10 mouse cellular contexts compared by ENCODE assay signal in genomic region chr9:78259688-78260087, GRCm38 (mm10). TPM values are rescaled to one million over a fixed set of nuclear protein-coding genes. Genes with fewer than 3 reads are reported as not detected.
DNase-seq lines count a peak whose midpoint lies in the region; ATAC-seq and TF ChIP-seq lines count a peak whose summit lies in the region.
"Not testable (repeated sequence)": the region's sequence is repeated elsewhere in the genome, so short reads cannot be mapped to it uniquely, and the experiment has no call there.
"Had no signal": no experiment of that assay in that cellular context is flagged by ENCODE, and none has a peak within 500 bp of the region (broad histone marks: within the 10 kb centered on the region; RNA-seq: fewer than 3 reads in every experiment).

No protein-coding gene starts in this region.

- not testable (repeated sequence) for H3K4me3 ChIP-seq in forebrain, postnatal 0 days (ENCODE audit: low read depth, low read length); hindbrain, embryonic 15.5 days; stomach, embryonic 14.5 days (ENCODE audit: low read depth, low read length)

- H3K27ac ChIP-seq in forebrain, postnatal 0 days (ENCODE audit: low read depth, low read length); hindbrain, embryonic 15.5 days (replicated peaks); stomach, embryonic 14.5 days (ENCODE audit: low read length): not testable (repeated sequence)

- H3K9ac ChIP-seq in forebrain, postnatal 0 days; hindbrain, embryonic 15.5 days; stomach, embryonic 14.5 days (replicated peaks; ENCODE audit: low read depth, low read length): not testable (repeated sequence)

- WGBS in forebrain, postnatal 0 days: 0% methylated on average over 1 of the region's 6 CpGs
- 0% methylated on average over 1 of the region's 6 CpGs for WGBS in hindbrain, embryonic 15.5 days
- WGBS in stomach, embryonic 14.5 days: 0% methylated on average over 1 of the region's 6 CpGs

- H3K36me3 ChIP-seq in forebrain, postnatal 0 days (ENCODE audit: insufficient read depth); hindbrain, embryonic 15.5 days; stomach, embryonic 14.5 days (ENCODE audit: control insufficient read depth, insufficient read depth, low read length): not testable (repeated sequence)

- not testable (repeated sequence) for H3K9me3 ChIP-seq in forebrain, postnatal 0 days (ENCODE audit: low read length); hindbrain, embryonic 15.5 days; stomach, embryonic 14.5 days (ENCODE audit: control insufficient read depth, low read depth, low read length)

- H3K27me3 ChIP-seq in forebrain, postnatal 0 days (ENCODE audit: insufficient read depth, low read length); hindbrain, embryonic 15.5 days; stomach, embryonic 14.5 days (ENCODE audit: control insufficient read depth, insufficient read depth, low read length): not testable (repeated sequence)

- DNase-seq in cerebellum, adult 11 months: peak; percentile 9
- not testable (repeated sequence) for DNase-seq in forebrain, postnatal 0 days
- peak; percentile 69 to 71 for DNase-seq in kidney, postnatal 4 days
- DNase-seq in lung, adult 18-20 months: peak; percentile 59 to 68

- ATAC-seq in forebrain, postnatal 0 days: peak; percentile 45; the same call in 1 of the 2 replicates
- peak; percentile 75; the same call in 1 of the 2 replicates for ATAC-seq in hindbrain, embryonic 15.5 days (ENCODE audit: low FRiP score, low read depth)
- ATAC-seq in monocyte, adult 5-6 weeks (replicated peaks; ENCODE audit: insufficient number of reproducible peaks, low FRiP score, low TSS enrichment, poor library complexity, severe bottlenecking): peak; percentile 63; the same call in 1 of the 2 replicates
- ATAC-seq in stomach, embryonic 14.5 days (ENCODE audit: insufficient number of reproducible peaks, insufficient read depth, low FRiP score, low read depth): 0 out of 2 replicates have a peak, but pooled peaks have one; percentile 43

- not testable (repeated sequence) for H3K4me1 ChIP-seq in forebrain, postnatal 0 days (ENCODE audit: insufficient read depth); hindbrain, embryonic 15.5 days (replicated peaks); stomach, embryonic 14.5 days (ENCODE audit: control insufficient read depth, insufficient read depth, low read length)

- not testable (repeated sequence) for H3K4me2 ChIP-seq in forebrain, postnatal 0 days (ENCODE audit: low read depth); hindbrain, embryonic 15.5 days; stomach, embryonic 14.5 days (replicated peaks; ENCODE audit: low read depth, low read length)

- TF ChIP-seq CTCF in forebrain, postnatal 0 days (IDR thresholded peaks at IDR 0.05; ENCODE audit: low read depth): peak; percentile 45

RNA-seq across cellular contexts. Expression of gene Gm3776, which starts 2.8 kb away (rescaled TPM):
- not detected in 2 replicates for total RNA-seq in forebrain, postnatal 0 days (2014; rRNA removed)
- polyA plus RNA-seq in forebrain, postnatal 0 days (2015; fragmentation: Nextera tagmentation; extraction: Ambion mirVana): 0.23 TPM in 1 of 2 replicates, not detected in the other
- polyA plus RNA-seq in hindbrain, embryonic 15.5 days (2015; fragmentation: Nextera tagmentation; extraction: Ambion mirVana): not detected in 2 replicates
- not detected in 3 replicates for total RNA-seq in monocyte, adult 5-6 weeks (2017)
- polyA plus RNA-seq in stomach, embryonic 14.5 days (2014; fragmentation: Nextera tagmentation; extraction: Ambion mirVana): 6.6 and 9.8 TPM in 2 replicates
- polyA plus RNA-seq: heart, embryonic 10.5 days; limb, embryonic 10.5 days had no signal

RNA-seq across cellular contexts. Expression of gene Gsta1, which starts 29.2 kb away (rescaled TPM):
- not detected in 2 replicates for total RNA-seq in forebrain, postnatal 0 days (2014; rRNA removed)
- not detected in 2 replicates for polyA plus RNA-seq in forebrain, postnatal 0 days (2015; fragmentation: Nextera tagmentation; extraction: Ambion mirVana)
- polyA plus RNA-seq in hindbrain, embryonic 15.5 days (2015; fragmentation: Nextera tagmentation; extraction: Ambion mirVana): not detected in 2 replicates
- total RNA-seq in monocyte, adult 5-6 weeks (2017): not detected in 3 replicates
- 9.6 and 9.7 TPM in 2 replicates for polyA plus RNA-seq in stomach, embryonic 14.5 days (2014; fragmentation: Nextera tagmentation; extraction: Ambion mirVana)
- polyA plus RNA-seq: embryonic facial prominence, embryonic 12.5 days; heart, embryonic 10.5 days; limb, embryonic 10.5 days had no signal

RNA-seq across cellular contexts. Expression of gene Gm10639, which starts 30.0 kb away (rescaled TPM):
- total RNA-seq in forebrain, postnatal 0 days (2014; rRNA removed): not detected in 2 replicates
- not detected in 2 replicates for polyA plus RNA-seq in forebrain, postnatal 0 days (2015; fragmentation: Nextera tagmentation; extraction: Ambion mirVana)
- not detected in 2 replicates for polyA plus RNA-seq in hindbrain, embryonic 15.5 days (2015; fragmentation: Nextera tagmentation; extraction: Ambion mirVana)
- total RNA-seq in monocyte, adult 5-6 weeks (2017): not detected in 3 replicates
- polyA plus RNA-seq in stomach, embryonic 14.5 days (2014; fragmentation: Nextera tagmentation; extraction: Ambion mirVana): 0.49 TPM in 1 of 2 replicates, not detected in the other
- polyA plus RNA-seq: embryonic facial prominence, embryonic 12.5 days; heart, embryonic 10.5 days; limb, embryonic 10.5 days had no signal

RNA-seq across cellular contexts. Expression of gene Omt2a, which starts 54.9 kb away (rescaled TPM):
- not detected in 2 replicates for total RNA-seq in forebrain, postnatal 0 days (2014; rRNA removed)
- not detected in 2 replicates for polyA plus RNA-seq in forebrain, postnatal 0 days (2015; fragmentation: Nextera tagmentation; extraction: Ambion mirVana)
- not detected in 2 replicates for polyA plus RNA-seq in hindbrain, embryonic 15.5 days (2015; fragmentation: Nextera tagmentation; extraction: Ambion mirVana)
- total RNA-seq in monocyte, adult 5-6 weeks (2017): not detected in 3 replicates
- 0.42 TPM in 1 of 2 replicates, not detected in the other for polyA plus RNA-seq in stomach, embryonic 14.5 days (2014; fragmentation: Nextera tagmentation; extraction: Ambion mirVana)
- polyA plus RNA-seq: embryonic facial prominence, embryonic 12.5 days; heart, embryonic 10.5 days; limb, embryonic 10.5 days had no signal
